Mouse (Mus musculus): ENCODE results near the gene Zc3h8.

GRCm38 (mm10) chr2:128968475-128969083 lies 24.7 kb upstream of the Zc3h8 start:
- peak in 1 of 2 experiments; percentile 27; a peak in 1 of 4 replicates for TF ChIP-seq EP300 (IDR thresholded peaks at IDR 0.05; ENCODE audit: low read depth in 1 of 2, low read length in 2 of 2)
- TF ChIP-seq GABPA (IDR thresholded peaks at IDR 0.05; ENCODE audit: low read depth, low read length): no peak
- TF ChIP-seq CTCF (IDR thresholded peaks at IDR 0.05 in 2 of 3, conservative IDR thresholded peaks at IDR 0.05 in 1 of 3; ENCODE audit: control insufficient read depth in 1 of 3, insufficient read depth in 1 of 3, low read depth in 2 of 3, low read length in 3 of 3, poor library complexity in 1 of 3, severe bottlenecking in 1 of 3): no peak
- TF ChIP-seq TBP (IDR thresholded peaks at IDR 0.05; ENCODE audit: low read depth, low read length): no peak
